Mouse (Mus musculus) small intestine, adult 2 months (tissue): ENCODE results near the gene Zfp704. TPM values are rescaled to one million over a fixed set of nuclear protein-coding genes. Genes with fewer than 3 reads are reported as not detected.

ENCODE experiments used
- H3K27ac ChIP-seq: fragments of 200-500 bp; 2 replicates; pipeline ENCODE4 v1.5.1; 2012; ENCODE audit warnings: low read depth, low read length, control low read depth, inconsistent platforms; ENCODE audit not compliant: insufficient read depth
- H3K27me3 ChIP-seq: fragments of 200-500 bp; 2 replicates; pipeline ENCODE4 v1.6.1; 2012; ENCODE audit warnings: mild to moderate bottlenecking, moderate library complexity, low read length, inconsistent platforms; ENCODE audit not compliant: control insufficient read depth, insufficient read depth
- H3K36me3 ChIP-seq: fragments of 200-500 bp; 2 replicates; pipeline ENCODE4 v1.6.1; 2012; ENCODE audit warnings: mild to moderate bottlenecking, low read length, control low read depth, inconsistent platforms; ENCODE audit not compliant: control insufficient read depth, insufficient read depth
- H3K4me1 ChIP-seq: fragments of 200-500 bp; 2 replicates; pipeline ENCODE4 v1.6.1; 2012; ENCODE audit warnings: low read length, inconsistent platforms, mixed read lengths; ENCODE audit not compliant: control insufficient read depth, insufficient read depth, insufficient read length
- H3K4me3 ChIP-seq: fragments of 200-500 bp; 2 replicates; pipeline ENCODE4 v1.5.1; 2012; ENCODE audit warnings: low read depth, mild to moderate bottlenecking, control low read depth, inconsistent platforms, low read length, moderate library complexity
- CTCF ChIP-seq: fragments of 200-500 bp; IDR thresholded peaks from 2 replicates; pipeline ENCODE4 v1.5.1; 2012; ENCODE audit warnings: low read depth, mild to moderate bottlenecking, control low read depth, inconsistent platforms, low read length, moderate library complexity, mixed read lengths; ENCODE audit not compliant: insufficient replicate concordance, insufficient read length; ENCODE audit errors: extremely low read depth
- POLR2A ChIP-seq: fragments of 200-500 bp; IDR thresholded peaks from 2 replicates; pipeline ENCODE4 v1.6.1; 2012; ENCODE audit warnings: low read depth, mild to moderate bottlenecking, control low read depth, inconsistent platforms, low read length, moderate library complexity
- WGBS: fragments of 180-500 bp; shearing (Covaris S2); methylation state at CpG from one replicate; pipeline ENCODE4 v1.1.7; 2018; 5-methylcytosine and 5-hydroxymethylcytosine counted together
- polyA plus RNA-seq: library from polyadenylated mRNA; depleted of rRNA; stranded (reverse); fragments of >200 nt; gene quantifications from 2 replicates; pipeline ENCODE4 v1.2.3, GENCODE M21; 2012

Gene Zfp704
- polyA plus RNA-seq, 1 experiment: 1.5 TPM

DNA sequence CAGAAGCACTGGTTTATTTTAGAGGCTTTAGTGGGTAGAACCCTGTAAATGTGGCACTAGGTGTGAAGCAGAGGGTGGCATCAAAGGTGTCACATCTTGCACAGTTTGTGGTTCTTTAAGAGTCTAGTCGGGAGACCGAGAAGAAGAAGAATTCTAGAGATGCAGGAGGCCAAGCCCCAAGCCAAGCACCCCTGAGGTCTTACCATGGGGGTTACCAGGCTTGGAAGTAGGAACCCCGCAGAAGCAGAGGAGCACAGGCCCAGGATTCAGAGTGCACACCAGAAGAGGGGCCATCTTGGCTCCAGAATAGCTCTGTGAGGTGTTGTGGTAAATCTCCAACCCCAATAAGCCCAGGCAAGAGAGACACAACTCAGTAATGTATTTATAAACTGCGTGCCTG, 201.0 kb downstream of the Zfp704 start:
- Histone ChIP-seq H3K36me3 (no peaks in the 10 kb centered on the region), H3K4me3 (no peak overlapping the region), H3K4me1 (no peaks in the 10 kb centered on the region), H3K27me3 (no peaks in the 10 kb centered on the region), H3K27ac (no peak overlapping the region)
- WGBS: 92% methylated on average over 4 of the region's 4 CpGs
- no peak for TF ChIP-seq POLR2A
- no peak for TF ChIP-seq CTCF

DNA sequence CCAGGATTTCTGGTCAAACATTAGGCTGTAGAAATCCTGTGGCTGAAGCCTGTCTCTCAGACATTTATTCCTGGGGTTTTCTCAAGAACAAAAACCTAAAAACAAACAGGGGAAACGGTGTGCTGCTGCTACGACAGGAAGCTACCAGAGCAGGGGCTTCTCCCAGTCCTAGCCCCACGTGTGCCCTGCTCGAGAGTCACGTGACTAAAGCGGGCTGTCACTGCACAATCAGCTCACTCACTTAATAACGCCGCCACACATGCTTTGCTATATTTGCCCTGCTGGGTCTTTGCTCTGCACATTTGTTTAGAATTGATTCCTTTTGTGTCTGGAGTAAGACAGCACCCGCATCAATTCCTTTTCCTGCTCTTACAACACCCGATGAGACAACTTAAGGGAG, 202.1 kb downstream of the Zfp704 start:
- H3K36me3 ChIP-seq: no peaks in the 10 kb centered on the region
- no peak overlapping the region for H3K27ac ChIP-seq
- H3K27me3 ChIP-seq: no peaks in the 10 kb centered on the region
- no peaks in the 10 kb centered on the region for H3K4me1 ChIP-seq
- 63% methylated on average over 10 of the region's 10 CpGs for WGBS
- no peak overlapping the region for H3K4me3 ChIP-seq
- TF ChIP-seq CTCF (no peak), POLR2A (no peak)

DNA sequence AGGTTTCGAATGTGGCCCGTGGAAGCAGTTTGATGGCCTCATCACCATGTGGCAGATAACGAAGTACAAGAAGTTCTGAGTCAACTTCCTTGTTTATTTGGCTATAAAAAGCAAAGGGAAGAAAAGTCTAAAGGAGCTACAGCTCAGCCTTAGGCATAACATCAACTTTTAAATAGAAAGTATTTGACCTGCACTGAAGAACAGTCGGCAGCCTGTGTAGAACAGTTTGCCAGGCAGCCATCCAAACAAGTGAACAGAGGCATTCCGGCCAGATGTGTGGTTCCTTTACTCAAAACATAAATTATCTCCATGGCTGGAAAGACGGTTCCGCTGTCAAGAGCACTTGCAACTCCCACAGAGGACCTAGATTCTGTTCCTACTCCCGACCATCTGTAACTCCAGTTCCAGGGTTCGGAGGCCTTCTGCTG, 202.8 kb downstream of the Zfp704 start:
- no peak overlapping the region for H3K4me3 ChIP-seq
- no peaks in the 10 kb centered on the region for H3K27me3 ChIP-seq
- no peaks in the 10 kb centered on the region for H3K36me3 ChIP-seq
- no peak for TF ChIP-seq CTCF
- no peak for TF ChIP-seq POLR2A
- 48% methylated on average over 9 of the region's 9 CpGs for WGBS
- 0 out of 2 replicates have a peak overlapping the region, but pooled peaks have one; percentile 2 for H3K27ac ChIP-seq
- H3K4me1 ChIP-seq: no peaks in the 10 kb centered on the region

- WGBS: 74% methylated on average over 9 of the region's 9 CpGs
- Histone ChIP-seq H3K27me3 (no peaks in the 10 kb centered on the region), H3K27ac (no peak overlapping the region), H3K4me3 (no peak overlapping the region), H3K4me1 (no peaks in the 10 kb centered on the region), H3K36me3 (no peaks in the 10 kb centered on the region)
- TF ChIP-seq CTCF (no peak), POLR2A (no peak)
Measured at GRCm38 (mm10) chr3:9405341-9405740, 204.5 kb downstream of the Zfp704 start.

DNA sequence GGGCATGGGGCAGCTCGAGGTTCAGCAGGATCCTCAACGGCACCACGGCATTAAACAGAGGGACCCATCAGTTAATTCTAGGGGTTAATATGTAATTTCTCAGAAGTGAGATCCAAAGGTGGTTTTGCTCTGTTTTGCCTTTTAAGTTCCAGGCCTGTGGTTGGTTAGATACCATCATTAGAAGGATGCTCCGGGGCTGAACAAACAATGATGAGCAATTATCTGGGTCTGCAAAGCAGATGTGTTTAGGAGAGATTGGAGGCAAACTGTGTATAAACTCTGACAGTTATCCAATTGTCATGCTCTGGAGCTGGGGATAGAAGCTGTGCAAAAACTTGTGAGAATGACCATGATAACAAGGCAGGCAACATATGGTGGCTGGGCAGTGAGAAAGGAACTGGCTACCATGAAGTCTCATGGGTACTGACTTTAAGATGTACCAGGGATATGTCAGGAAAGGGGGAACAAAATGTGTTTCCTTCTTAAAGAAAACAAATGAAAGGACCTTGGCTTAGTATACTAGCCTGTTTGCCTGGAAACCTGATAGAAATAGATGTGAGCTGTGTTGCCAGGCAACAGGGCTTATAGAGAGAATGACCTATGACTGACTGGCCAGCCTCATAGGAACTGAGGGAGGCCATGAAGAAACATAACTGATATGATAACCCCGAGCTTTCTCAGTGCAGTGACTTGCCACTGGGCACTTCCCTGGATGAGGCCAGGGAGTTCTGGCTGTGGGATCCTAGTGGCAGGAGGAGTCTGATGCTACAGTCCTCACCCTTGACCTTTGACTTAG, 206.4 kb downstream of the Zfp704 start:
- H3K27me3 ChIP-seq: no peaks in the 10 kb centered on the region
- H3K4me3 ChIP-seq: 0 out of 2 replicates have a peak overlapping the region, but pooled peaks have one; percentile 1
- WGBS: 51% methylated on average over 5 of the region's 5 CpGs
- no peak for TF ChIP-seq CTCF
- no peak for TF ChIP-seq POLR2A
- no peaks in the 10 kb centered on the region for H3K4me1 ChIP-seq
- no peak overlapping the region for H3K27ac ChIP-seq
- no peaks in the 10 kb centered on the region for H3K36me3 ChIP-seq

DNA sequence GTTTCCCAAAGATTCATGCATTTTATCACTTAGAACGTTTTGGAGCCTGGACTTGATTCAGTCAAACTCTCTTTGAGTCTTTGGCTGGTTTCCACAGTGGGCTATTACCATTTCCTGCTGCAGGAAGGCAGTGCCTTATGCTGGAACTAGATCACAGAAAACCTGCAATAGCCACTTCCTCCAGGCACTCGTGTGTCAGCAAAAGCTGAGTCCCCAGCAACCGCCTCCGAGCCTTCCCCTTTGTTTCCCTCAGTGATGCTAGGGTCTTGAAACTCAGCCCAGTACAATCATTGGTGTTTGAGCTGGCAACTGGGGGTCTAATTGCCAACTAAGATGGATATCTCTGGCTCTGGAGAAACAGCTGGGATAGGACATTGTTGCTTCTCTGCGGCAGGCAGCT, 207.0 kb downstream of the Zfp704 start:
- Histone ChIP-seq H3K36me3 (no peaks in the 10 kb centered on the region), H3K4me3 (0 out of 2 replicates have a peak overlapping the region, but pooled peaks have one; percentile 1), H3K4me1 (no peaks in the 10 kb centered on the region; the same call in 1 of the 2 replicates), H3K27ac (no peak overlapping the region), H3K27me3 (no peaks in the 10 kb centered on the region)
- 43% methylated on average over 5 of the region's 5 CpGs for WGBS
- TF ChIP-seq CTCF: no peak
- TF ChIP-seq POLR2A: no peak

GRCm38 (mm10) chr3:9402345-9402744, 207.5 kb downstream of the Zfp704 start:
- no peak overlapping the region for H3K27ac ChIP-seq
- no peaks in the 10 kb centered on the region for H3K27me3 ChIP-seq
- no peaks in the 10 kb centered on the region for H3K36me3 ChIP-seq
- H3K4me3 ChIP-seq: no peak overlapping the region
- 84% methylated on average over 5 of the region's 5 CpGs for WGBS
- no peak for TF ChIP-seq CTCF
- no peak for TF ChIP-seq POLR2A
- no peaks in the 10 kb centered on the region; the same call in 1 of the 2 replicates for H3K4me1 ChIP-seq
